Mouse (Mus musculus) retina, postnatal 7 days (tissue): ENCODE measurements around the gene Rpl31.

Experiments
- DNase-seq: peaks from one replicate; pipeline ENCODE4 v3.0.0-alpha.2; 2012; ENCODE audit warnings: low read depth, low spot score

The Rpl31 gene

DNA sequence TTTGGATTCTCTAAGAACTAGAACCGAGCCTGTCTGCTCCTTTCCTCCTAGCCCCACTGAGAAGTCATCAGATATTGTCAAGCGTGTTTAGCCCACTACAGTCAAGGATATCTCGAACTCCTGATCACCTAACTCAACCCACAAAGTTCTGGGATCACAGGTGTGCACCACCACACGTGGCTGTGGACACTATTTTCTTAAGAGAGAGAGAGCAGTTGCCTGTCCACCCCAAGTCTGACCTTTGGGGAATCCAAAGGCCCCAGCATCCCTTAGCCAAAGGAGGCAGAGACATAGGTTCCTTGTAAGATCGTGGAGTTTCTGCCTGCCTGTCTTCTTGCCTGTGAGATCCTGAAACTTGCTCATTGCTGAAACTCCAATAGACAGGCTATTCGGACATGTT, 597 bp upstream of the Rpl31 start:
- no peak for DNase-seq

DNA sequence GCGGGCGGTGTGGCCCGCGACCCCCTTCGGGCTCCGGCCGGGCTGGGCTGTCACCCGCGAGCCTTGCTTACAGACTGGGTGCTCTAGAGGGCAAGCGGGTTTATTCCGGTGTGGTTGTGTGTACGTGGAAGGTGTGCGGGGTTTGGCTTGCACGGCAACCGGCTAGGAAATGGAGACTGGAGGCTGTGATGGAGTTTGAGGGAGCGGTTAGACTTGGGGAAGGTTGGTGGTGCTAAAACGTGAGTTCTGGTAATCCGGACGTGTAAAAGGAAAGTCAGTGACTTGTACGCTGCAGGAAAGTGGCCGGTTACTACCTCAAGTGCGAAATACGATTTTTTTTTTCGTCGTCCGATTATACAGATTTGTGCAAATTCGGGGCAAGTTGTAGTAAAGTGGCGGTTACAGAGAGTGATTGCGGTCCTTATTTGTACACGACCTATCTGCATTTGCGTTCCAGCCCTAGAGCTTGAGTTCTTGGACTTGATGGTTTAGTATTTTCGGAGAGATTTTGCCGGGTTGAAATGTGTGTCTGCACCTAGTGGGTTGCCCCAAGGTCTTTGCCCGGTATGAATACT, 712 bp downstream of the Rpl31 start:
- no peak for DNase-seq

DNA sequence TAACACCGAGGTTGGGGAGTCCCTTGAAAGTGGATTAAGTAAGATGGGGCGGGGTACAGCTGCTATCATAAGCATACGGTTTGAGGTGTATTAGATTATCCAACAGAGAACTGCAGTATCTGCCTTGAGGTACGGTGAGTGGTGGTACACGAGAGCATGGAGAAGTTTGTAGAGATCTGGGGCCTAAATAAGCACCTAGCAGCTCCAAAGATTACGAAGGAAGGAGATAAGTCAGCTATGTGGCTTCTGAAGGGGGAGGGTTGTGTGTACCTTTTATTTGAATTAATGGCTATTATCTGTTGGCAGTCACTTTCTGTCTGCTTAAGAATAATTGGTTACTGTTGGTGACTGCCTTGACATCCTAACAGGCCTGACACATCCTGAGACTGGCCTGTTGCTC, 2.8 kb downstream of the Rpl31 start:
- DNase-seq: no peak

DNA sequence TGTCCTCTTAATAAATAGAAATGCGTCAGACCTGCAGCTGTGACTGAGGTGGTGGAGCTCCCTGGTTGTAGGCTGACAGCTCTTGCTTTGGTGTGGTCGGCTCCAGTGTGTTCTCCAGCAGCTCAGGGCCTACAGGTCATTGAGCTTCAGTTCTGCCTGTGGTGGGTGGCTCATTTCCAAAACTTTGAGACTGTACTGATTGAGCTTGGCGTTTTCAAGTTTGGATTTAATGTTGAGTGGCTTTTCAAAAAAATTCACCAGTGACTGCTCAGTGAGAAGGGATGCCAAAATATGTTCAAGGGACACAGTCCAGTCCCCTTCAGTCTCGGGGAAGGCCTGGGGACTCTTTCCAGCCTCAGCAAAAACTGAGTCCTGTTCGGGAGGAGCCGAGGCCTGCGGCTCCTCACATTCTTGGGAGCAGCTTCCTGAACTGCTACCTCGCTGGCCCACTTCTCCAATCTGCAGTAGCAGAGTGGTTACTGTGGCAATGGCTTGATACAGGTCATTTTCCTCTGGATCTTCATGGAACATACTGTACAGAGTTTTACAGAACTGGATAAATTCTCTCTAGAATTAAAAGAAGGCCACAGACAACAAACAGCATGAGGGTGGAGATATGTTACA, 4.7 kb downstream of the Rpl31 start:
- DNase-seq: no peak

DNA sequence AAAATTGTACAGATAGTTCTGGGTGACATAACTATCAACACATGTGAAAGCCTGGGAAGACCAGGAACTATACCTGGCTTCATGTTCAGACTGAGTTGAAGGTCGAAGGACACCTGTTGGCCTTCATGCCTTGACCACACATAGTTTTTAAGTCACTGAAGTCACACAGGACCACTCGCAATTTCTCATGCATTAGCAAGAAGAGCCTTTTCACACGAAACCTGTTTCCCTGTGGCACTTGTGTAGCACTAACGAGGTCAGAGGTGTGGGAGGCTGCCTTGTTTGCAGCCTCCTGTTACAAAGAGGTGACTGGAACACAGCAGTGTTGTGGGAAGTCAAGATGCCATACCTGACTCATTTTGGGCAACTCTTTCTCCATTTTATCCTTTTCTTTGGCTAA, 5.7 kb downstream of the Rpl31 start:
- no peak for DNase-seq

DNA sequence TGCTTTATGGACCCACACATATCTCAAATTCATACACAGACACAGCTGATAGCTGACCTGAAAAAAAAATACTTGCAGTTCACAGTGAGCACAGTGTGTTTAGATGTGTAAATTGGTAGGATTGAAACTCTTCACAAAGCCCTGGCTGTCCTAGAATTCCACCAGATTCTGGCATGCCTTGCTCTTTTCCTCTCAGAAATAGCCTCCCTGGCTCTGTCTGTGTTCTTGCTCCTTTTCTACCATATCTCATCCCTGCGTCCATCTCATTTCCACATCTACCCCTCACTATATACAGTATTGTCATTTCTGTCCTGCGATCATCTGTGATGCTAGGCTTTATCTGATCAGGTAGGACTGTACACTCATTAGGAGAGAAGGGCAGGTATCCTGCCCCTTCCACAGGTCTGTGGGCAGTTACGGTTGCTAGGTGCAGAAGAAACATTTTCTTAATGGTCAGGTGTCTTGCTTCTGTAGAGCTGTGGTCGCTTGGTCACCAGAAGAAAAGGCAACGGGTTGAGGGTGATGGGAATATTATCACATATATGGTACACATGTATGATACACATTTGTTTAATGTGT, 6.7 kb downstream of the Rpl31 start:
- no peak for DNase-seq

DNA sequence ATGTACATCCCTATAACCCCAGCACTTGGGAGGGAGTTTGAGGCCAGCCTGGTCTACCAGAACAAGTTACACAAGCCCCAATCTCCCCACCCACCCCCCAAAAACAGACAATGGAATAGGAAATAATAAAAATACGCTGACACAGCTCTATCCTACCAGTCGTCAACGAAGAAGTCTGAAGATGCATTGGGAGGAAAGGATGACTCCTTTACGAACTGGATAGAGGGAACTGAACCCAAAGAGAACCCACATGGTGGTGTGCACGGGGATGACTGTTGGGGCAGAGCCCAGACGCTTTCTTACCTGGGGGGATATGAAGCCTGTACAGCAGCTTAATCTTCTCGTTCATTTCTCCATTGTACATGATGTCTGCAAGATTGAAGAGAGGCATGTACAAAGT, 8.5 kb downstream of the Rpl31 start:
- DNase-seq: no peak

DNA sequence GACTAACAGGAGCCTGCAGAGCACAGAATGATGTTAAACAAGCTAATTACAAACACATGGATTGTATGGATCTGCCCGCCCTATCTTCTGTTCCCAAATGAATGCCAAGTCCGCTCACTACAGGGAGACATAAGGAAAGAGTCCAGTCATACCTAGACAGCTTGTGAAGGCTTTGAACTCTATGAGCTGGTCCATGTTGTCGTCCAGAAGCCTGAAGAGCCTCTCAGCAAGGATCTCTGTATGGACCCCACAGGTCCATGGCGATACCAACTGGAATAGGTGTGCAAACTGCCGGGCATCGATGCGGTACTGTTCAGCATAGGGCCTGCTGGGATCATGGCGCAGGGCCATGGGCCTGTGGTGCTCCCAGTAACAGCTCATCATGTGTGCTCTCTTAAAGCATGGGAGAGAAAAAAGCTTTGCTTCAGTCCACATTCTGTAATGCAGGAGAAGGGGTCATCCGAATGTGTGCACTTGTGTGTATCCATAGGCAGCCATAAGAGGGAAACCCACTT, 9.1 kb downstream of the Rpl31 start:
- no peak for DNase-seq

DNA sequence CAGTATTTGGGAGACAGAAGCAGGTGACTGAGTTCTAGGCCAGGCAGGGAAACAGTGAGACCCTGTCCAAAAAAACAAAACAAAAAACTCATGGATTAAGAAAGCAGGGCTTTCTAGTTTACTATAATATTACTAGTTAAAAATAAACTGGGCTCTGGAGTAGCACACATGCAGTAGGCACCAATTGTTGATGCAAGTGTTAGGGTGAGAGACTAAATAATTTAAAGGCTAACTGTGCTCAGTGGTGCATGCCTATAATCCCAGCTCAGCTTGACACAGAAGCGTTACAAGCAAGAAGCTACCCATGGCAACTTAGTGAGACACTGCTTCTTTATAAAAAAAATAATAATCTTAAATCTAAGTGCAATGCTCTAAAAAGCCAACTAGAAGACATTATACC, 10.9 kb downstream of the Rpl31 start:
- DNase-seq: no peak

DNA sequence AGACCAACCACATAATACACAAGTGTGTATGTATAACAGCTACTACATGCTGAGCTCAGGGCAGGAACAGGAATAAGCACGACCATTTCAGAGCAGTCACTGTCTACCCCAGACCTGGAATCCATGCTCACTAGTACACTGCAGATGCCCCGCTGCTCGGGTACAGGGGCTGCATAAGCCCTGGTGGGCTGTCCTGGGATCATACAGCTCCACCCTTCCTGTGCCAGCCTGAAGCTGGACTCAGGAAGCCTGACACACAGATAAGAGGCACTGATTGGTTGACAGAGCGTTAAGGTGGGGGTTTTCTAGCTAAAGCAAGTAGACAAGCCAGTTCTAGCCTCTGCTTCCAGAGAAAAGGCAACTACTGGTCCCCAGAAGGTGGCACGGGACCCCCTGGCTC, 11.4 kb downstream of the Rpl31 start:
- DNase-seq: no peak

DNA sequence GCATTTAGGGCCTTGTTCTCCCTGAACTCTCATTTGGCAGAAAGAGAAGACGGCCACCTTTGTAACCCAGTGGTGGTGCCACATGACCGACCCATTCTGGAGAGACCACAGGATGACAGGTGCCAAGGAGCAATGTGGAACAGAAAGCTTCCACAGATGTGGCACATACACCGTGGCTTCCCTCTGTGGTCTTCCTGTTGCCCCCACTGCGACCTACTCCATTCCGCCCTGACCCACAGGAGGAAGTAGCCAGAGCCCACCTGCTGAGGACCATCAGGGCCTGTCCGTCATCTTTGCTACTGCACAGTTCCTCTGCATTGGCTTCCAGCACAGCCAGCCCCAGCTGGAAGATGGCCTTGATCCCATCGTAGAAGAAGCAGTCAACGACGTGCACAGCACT, 13.4 kb downstream of the Rpl31 start:
- DNase-seq: no peak

DNA sequence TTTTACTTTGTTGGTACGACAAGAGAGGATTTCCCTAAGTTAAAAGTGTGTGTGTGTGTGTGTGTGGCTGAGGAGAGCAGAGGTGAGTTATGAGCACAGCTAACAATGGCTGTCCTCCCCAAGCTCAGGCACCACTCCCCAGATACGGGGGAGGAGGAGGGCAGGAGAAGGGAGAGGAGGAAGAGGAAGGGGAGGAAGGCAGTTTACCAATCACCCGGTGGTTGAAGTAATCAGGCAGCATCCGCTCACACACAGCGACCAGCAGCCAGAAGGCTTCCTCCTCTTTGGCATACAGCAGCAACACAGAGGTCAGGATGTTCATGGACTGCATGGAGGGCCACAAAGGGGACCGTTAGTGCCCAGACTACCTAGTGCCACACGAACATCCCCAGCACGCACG, 17.3 kb downstream of the Rpl31 start:
- DNase-seq: no peak

DNA sequence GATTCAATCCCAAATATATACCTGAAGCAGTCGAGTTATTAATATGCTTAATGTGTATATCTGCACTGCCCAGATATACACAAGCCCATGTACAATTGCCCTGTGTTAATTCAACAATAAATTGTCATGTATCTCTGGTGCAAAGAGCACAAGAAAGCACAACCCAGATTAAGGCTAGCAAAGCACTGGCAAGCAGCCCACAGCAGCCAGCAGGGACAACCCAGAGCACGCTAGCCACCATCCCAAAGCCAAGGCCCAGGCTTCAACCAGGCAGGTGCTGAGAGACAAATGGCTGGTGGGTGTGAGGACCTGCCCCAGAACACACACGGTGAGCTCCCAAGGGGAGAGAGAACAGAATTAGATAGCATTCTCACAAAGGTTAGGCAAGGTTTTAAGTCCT, 18.8 kb downstream of the Rpl31 start:
- no peak for DNase-seq

DNA sequence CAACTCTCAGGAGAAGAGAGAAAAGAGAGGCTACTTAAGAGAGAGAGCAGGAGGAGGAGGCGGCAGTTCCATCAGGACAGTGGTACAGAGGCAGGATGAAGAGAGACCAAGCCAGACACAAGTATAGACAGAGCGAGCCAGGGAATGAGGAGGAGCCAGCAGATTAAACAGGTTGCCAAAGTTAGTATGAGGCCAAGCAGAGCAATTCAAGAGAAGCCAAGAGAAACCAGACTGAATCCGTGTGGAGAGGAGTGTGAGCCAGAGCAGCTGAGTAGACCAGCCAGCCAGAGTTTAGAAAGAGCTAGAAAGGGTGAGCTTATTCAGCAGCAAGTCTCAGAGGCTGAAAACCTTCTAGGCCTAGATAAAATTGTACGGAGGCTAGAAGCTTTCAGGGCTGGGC, 19.9 kb downstream of the Rpl31 start:
- DNase-seq: no peak

DNA sequence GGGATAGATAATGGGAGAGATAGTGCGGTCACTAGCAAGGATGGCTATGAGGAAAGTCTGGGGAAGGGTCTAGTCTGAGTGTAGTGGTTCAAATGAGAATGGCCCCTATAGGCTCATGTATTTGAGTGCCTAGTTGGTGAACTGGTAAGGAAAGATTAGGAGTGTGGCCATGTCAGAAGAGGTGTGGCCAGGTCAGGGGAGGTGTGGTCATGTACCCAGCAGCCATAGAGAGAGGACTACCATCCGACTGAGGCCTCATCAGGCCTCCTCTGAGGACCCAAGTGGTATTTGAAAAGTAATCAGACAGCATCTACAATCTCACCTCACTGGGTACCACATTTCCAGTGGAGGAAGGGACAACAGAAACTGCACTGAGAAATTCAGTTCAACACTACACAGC, 20.5 kb downstream of the Rpl31 start:
- DNase-seq: no peak

DNA sequence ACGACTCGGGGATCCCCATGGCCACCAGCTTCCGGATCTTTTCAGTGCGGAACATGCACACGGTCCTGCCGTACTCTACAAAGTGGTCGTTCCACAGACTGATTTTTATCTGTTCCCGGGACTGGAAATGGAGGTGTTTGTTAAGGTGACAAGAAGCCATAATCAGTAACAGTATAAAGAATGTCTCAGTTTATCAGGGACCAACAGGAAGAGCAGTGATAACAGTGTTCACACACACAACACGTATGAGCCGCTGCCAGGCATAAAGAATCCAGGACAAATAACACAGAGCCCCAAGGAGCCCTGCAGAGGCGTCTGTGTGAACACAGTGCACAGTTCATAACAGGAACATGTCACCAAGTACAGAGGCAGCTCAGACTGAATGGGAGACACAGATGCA, 21.7 kb downstream of the Rpl31 start:
- DNase-seq: no peak

DNA sequence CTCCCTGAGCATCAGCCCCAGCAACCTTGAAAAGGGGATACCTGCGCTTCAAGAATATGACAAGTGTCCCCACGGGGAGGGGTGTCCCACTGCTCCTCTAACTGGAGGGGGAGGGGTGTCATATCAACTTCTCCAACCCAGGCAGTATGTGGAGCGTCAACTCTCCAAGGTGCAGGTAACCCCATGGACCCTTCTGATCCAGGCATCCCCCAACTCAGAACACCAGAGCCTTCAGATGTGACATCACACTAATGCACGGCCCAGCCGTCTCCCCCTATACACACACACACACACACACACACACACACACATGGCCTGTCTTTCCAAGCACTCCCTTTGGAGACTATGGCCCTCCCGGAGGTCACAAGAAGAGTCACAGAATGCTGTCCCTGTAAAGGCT, 24.0 kb downstream of the Rpl31 start:
- DNase-seq: no peak

DNA sequence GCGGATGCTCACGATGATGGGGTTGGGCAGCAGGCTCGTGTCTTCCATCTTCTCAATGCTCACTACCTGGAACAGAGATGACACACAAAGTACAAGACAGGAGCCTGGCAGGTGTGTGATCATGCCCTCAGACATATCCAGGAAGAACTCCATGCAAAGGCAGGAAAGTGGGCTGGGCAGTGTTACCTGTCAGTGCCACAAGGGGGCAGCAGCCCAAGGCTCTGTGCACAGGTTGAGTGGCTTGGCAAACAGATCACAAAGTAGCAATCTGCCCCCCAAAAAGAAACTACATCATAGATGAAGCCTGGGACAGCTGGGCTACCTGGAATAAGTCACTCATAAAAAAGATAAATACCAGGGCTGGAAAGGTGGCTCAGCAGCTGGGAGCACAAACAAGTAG, 24.5 kb downstream of the Rpl31 start:
- DNase-seq: peak; percentile 46

DNA sequence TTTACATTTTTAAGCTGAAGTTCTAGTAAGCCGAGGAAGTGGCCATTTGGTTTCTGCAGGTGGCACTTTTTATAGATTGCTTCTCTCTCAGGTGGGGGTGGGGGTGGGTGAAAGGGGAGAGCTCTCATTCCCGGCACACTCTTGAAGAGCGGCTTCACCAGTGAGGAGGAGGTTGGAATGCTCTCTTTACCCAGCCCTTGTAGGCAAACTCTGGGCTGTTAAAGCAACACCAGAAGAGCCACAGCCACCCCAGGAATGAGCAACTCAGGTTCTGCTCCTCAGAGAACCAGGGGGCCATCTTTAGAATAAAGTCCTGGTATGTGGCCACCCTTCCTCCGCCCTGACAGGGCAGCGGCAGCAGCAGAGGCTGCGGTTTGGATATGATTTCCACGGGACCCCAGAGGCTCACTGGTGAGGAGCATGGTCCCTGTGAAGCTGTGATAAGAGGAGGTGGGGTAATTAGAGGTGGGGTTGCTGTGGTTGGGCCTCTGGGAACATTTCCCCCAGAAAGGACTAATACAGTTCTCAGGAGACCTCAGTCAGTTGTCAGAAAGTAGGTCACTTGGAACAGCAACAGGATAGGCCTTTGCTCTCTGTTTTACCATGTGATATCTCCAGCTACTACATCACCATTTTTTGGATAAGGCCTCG, 25.7 kb downstream of the Rpl31 start:
- DNase-seq: no peak

DNA sequence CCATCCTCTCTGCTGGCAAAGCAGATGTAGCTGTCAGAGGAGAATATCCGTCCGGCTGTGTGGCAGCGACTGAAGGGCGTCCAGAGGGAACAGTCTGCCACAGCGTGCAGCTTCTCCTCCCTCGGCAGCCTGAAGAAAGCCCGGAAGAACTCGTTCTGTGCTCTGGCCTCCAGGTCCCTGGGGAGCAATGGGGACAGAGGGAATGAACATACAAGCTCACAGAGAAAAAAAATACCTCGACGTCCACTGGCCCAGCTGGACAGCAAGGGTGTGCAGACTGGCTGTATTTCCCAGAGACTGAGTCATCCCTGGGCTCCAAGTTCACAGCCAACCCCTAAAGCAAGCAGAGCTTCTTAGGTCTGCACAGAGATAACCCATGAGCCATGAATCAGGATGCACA, 26.5 kb downstream of the Rpl31 start:
- DNase-seq: no peak

DNA sequence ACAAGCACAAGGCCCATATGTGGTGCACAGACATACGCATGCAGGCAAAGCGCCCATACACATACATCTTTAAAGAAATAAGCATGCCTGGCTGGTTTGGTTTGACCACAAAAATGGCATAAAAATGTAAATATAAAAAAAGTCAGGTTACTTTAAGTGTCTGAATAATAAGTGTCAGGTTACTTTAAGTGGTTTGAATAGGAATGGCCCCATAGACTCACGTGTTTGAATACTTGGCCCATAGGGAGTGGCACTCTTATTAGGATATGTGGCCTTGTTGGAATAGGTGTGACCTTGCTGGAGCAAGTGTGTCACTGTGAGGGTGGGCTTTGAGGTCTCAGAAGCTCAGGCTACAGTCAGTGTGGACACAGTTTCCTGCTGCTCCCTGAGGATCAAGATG, 27.0 kb downstream of the Rpl31 start:
- no peak for DNase-seq

DNA sequence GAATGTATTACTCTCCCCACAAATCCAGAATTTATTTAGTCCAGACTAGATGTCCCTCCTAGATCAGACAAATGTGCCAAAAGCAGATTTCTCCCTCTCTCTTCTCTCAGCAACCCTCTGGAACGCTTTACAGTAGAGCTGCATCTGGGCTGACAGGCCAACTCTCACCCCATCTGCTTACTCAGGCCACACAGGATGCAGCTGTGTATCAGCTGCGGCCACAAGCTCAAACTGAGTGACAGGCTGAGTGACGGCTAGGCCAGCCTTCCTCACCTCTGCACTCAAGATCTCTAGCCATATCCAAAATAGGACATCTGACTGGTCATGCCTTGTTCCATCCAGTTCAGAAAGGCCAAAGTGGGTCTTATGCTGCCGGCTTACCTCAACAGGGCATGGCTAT, 28.7 kb downstream of the Rpl31 start:
- DNase-seq: no peak

DNA sequence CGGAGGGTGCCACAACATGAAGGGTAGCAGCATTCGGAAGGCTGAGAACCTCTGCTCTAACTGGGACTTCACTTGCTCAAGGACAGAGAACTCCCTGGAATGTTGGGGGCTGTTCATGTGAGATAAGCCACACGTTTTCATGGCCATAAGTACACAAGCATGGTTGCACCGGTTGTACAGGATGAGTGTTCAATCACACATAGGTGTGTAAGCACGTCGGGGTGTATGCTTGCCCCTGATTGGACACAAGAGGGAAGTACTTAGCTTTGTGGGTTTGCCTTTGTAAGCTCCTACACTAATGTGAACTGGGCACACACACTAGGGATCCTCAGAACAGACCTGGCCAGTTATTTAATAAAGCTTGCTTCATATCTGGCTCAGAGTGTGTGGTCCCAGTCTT, 30.6 kb downstream of the Rpl31 start:
- DNase-seq: no peak
